Mouse (Mus musculus): Measurements from ENCODE around the gene Psmc2. TPM values are rescaled to one million over a fixed set of nuclear protein-coding genes. Genes with fewer than 3 reads are reported as not detected.

The Psmc2 gene
- polyA plus RNA-seq, 1 experiment = 42.3 TPM

DNA sequence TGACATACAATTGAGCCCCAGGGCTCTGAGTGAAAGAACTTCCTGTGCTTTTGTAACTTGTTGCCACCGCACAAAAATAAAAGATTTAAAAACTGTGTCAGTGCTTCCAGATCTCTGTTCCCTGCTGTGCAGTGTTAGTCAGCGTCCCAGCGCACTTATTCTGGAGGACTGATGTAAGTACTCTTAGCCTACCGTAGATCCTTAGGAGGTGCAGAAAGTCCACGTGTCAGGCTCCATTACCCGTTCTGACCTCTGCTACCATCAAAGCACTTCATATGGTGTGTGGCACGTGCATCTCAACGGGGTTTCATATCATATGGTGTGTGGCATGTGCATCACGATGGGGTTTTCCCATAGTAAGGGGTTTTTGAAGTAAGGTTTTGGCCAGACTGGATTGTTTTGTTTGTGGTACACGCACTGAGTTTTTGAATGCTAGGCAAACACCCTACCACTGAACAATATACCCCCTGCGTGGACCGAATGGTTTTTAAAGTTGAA is 18.7 kb downstream of the Psmc2 start:
- Histone ChIP-seq H3K27ac (ENCODE audit: insufficient read depth, low read depth, low read length) (no peak overlapping the region), H3K27me3 (replicated peaks; ENCODE audit: control insufficient read depth, insufficient read depth, low read length) (no peaks in the 10 kb centered on the region), H3K4me1 (ENCODE audit: control insufficient read depth, insufficient read depth, low read length) (no peaks in the 10 kb centered on the region), H3K36me3 (ENCODE audit: control insufficient read depth, insufficient read depth, low read length) (peaks cover 15% of the 10 kb centered on the region; the same call in 1 of the 2 replicates), H3K4me3 (ENCODE audit: insufficient read depth, low read depth, low read length) (no peak overlapping the region)
- no peak for TF ChIP-seq CTCF (conservative IDR thresholded peaks at IDR 0.05; ENCODE audit: insufficient read depth, insufficient read length, low read depth, low read length)
- TF ChIP-seq POLR2A (IDR thresholded peaks at IDR 0.05; ENCODE audit: low read depth, low read length) = no peak
- 94% methylated on average over 12 of the region's 12 CpGs for WGBS
- no peak for DNase-seq

DNA sequence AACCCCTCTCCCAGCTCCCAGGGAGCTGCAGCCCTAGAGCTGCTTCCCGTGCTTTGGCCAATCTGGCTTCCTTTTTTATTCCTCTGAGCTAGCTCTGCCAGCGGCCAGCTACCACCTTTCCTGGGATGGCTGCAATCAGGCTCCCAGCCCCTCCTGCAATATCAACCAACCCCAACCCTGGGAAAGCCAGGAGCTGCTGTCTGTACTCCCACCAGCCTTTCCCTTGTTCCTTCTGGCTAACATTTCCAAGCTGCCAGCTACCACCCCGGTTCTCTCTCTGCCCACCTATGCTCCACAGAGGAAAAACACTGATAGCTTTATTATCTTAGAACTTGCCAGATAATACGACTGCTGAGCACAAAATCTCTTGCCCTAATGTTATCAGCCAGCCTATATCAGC is 19.8 kb downstream of the Psmc2 start:
- Histone ChIP-seq H3K4me1 (ENCODE audit: control insufficient read depth, insufficient read depth, low read length) (no peaks in the 10 kb centered on the region), H3K27ac (ENCODE audit: insufficient read depth, low read depth, low read length) (no peak overlapping the region), H3K27me3 (replicated peaks; ENCODE audit: control insufficient read depth, insufficient read depth, low read length) (no peaks in the 10 kb centered on the region), H3K36me3 (ENCODE audit: control insufficient read depth, insufficient read depth, low read length) (peaks cover 11% of the 10 kb centered on the region; the same call in 1 of the 2 replicates), H3K4me3 (ENCODE audit: insufficient read depth, low read depth, low read length) (no peak overlapping the region)
- TF ChIP-seq CTCF (conservative IDR thresholded peaks at IDR 0.05; ENCODE audit: insufficient read depth, insufficient read length, low read depth, low read length) (no peak), POLR2A (IDR thresholded peaks at IDR 0.05; ENCODE audit: low read depth, low read length) (no peak)
- 85% methylated on average over 4 of the region's 4 CpGs for WGBS
- DNase-seq = no peak

GRCm38 (mm10) chr5:21810924-21811323 is 25.8 kb downstream of the Psmc2 start:
- DNase-seq = no peak
- no peak for TF ChIP-seq CTCF (conservative IDR thresholded peaks at IDR 0.05; ENCODE audit: insufficient read depth, insufficient read length, low read depth, low read length)
- TF ChIP-seq POLR2A (IDR thresholded peaks at IDR 0.05; ENCODE audit: low read depth, low read length) = no peak
- H3K4me1 ChIP-seq (ENCODE audit: control insufficient read depth, insufficient read depth, low read length) = no peaks in the 10 kb centered on the region
- 75% methylated on average over 10 of the region's 10 CpGs for WGBS
- H3K4me3 ChIP-seq (ENCODE audit: insufficient read depth, low read depth, low read length) = no peak overlapping the region
- H3K36me3 ChIP-seq (ENCODE audit: control insufficient read depth, insufficient read depth, low read length) = no peaks in the 10 kb centered on the region
- H3K27me3 ChIP-seq (replicated peaks; ENCODE audit: control insufficient read depth, insufficient read depth, low read length) = no peaks in the 10 kb centered on the region
- H3K27ac ChIP-seq (ENCODE audit: insufficient read depth, low read depth, low read length) = no peak overlapping the region

DNA sequence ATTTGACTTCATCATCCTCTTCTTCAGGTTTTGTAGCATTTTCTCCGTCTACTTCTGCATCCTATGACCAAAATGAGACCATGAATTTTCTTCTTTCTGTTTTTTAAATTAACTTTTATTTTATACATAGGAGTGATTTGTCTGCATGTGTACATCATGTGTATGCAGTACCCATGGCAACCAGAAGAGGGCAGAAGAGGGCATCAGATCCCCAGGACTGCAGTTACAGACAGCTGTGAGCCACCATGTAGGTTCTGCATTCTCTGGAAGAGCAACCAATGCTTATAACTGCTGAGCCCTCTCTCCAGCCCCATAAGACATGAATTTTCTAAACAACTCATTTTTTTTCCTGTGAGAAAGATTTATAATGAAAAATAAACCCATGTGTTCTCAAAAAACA is 28.9 kb downstream of the Psmc2 start:
- TF ChIP-seq CTCF (conservative IDR thresholded peaks at IDR 0.05; ENCODE audit: insufficient read depth, insufficient read length, low read depth, low read length) (peak; percentile 37), POLR2A (IDR thresholded peaks at IDR 0.05; ENCODE audit: low read depth, low read length) (no peak)
- H3K4me3 ChIP-seq (ENCODE audit: insufficient read depth, low read depth, low read length) = no peak overlapping the region
- H3K4me1 ChIP-seq (ENCODE audit: control insufficient read depth, insufficient read depth, low read length) = no peaks in the 10 kb centered on the region
- H3K27ac ChIP-seq (ENCODE audit: insufficient read depth, low read depth, low read length) = no peak overlapping the region
- DNase-seq = peak; percentile 32
- no peaks in the 10 kb centered on the region for H3K27me3 ChIP-seq (replicated peaks; ENCODE audit: control insufficient read depth, insufficient read depth, low read length)
- H3K36me3 ChIP-seq (ENCODE audit: control insufficient read depth, insufficient read depth, low read length) = no peaks in the 10 kb centered on the region
- 62% methylated on average over 1 of the region's 1 CpGs for WGBS

DNA sequence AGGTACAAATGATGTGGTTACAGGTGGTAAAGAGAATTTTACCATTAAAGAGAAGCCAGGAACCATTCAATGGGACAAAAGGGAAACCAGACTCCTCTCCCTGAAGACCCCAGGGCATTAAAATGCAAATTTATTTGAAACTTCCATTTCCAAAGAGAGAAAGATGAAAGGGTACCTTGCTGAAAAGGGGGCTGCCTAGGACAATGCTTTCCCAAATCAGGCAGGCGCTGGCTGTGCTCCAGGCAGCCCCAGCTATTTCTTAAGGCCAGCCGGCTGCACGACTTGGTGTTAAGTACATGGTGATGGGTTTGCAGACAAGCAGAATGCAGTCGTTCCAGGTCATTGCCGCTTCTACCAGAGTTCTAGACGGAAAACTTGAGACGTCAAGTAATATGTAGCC is 41.3 kb downstream of the Psmc2 start:
- no peaks in the 10 kb centered on the region for H3K4me1 ChIP-seq (ENCODE audit: control insufficient read depth, insufficient read depth, low read length)
- DNase-seq = no peak
- no peak overlapping the region for H3K4me3 ChIP-seq (ENCODE audit: insufficient read depth, low read depth, low read length)
- H3K36me3 ChIP-seq (ENCODE audit: control insufficient read depth, insufficient read depth, low read length) = no peaks in the 10 kb centered on the region
- TF ChIP-seq CTCF (conservative IDR thresholded peaks at IDR 0.05; ENCODE audit: insufficient read depth, insufficient read length, low read depth, low read length) (no peak), POLR2A (IDR thresholded peaks at IDR 0.05; ENCODE audit: low read depth, low read length) (no peak)
- H3K27ac ChIP-seq (ENCODE audit: insufficient read depth, low read depth, low read length) = no peak overlapping the region
- 32% methylated on average over 7 of the region's 7 CpGs for WGBS
- H3K27me3 ChIP-seq (replicated peaks; ENCODE audit: control insufficient read depth, insufficient read depth, low read length) = no peaks in the 10 kb centered on the region

GRCm38 (mm10) chr5:21827643-21828042 is 42.6 kb downstream of the Psmc2 start:
- H3K36me3 ChIP-seq (ENCODE audit: control insufficient read depth, insufficient read depth, low read length) = no peaks in the 10 kb centered on the region
- no peak for DNase-seq
- TF ChIP-seq POLR2A (IDR thresholded peaks at IDR 0.05; ENCODE audit: low read depth, low read length) (no peak), CTCF (conservative IDR thresholded peaks at IDR 0.05; ENCODE audit: insufficient read depth, insufficient read length, low read depth, low read length) (no peak)
- no peak overlapping the region for H3K4me3 ChIP-seq (ENCODE audit: insufficient read depth, low read depth, low read length)
- H3K4me1 ChIP-seq (ENCODE audit: control insufficient read depth, insufficient read depth, low read length) = no peaks in the 10 kb centered on the region
- H3K27ac ChIP-seq (ENCODE audit: insufficient read depth, low read depth, low read length) = no peak overlapping the region
- 15% methylated on average over 6 of the region's 6 CpGs for WGBS
- no peaks in the 10 kb centered on the region for H3K27me3 ChIP-seq (replicated peaks; ENCODE audit: control insufficient read depth, insufficient read depth, low read length)

DNA sequence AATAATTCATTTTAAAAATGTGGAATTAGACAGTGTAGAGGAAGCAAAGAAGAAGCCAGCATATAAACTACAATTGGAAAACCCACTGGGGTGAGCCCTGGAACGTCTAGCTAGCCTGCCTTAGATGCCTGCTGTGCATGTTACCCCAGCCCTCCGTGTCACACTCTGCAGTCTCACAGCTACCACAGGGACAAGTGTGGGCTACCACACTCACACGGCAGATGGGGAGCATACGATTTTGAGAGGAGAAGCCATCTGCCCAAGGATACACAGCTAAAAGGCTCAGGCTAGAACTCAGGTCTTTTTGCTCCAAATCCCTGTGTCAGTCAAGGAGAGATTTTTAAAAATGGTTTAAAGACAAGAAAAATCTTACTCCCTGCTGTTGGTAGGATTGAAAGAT is 43.8 kb downstream of the Psmc2 start:
- H3K36me3 ChIP-seq (ENCODE audit: control insufficient read depth, insufficient read depth, low read length) = no peaks in the 10 kb centered on the region
- WGBS = 75% methylated on average over 4 of the region's 4 CpGs
- H3K27me3 ChIP-seq (replicated peaks; ENCODE audit: control insufficient read depth, insufficient read depth, low read length) = no peaks in the 10 kb centered on the region
- no peak overlapping the region for H3K27ac ChIP-seq (ENCODE audit: insufficient read depth, low read depth, low read length)
- H3K4me1 ChIP-seq (ENCODE audit: control insufficient read depth, insufficient read depth, low read length) = no peaks in the 10 kb centered on the region
- TF ChIP-seq POLR2A (IDR thresholded peaks at IDR 0.05; ENCODE audit: low read depth, low read length) (no peak), CTCF (conservative IDR thresholded peaks at IDR 0.05; ENCODE audit: insufficient read depth, insufficient read length, low read depth, low read length) (no peak)
- H3K4me3 ChIP-seq (ENCODE audit: insufficient read depth, low read depth, low read length) = no peak overlapping the region
- no peak for DNase-seq
